Mouse (Mus musculus): Measurements from ENCODE around the gene Sfxn5.

Sfxn5 gene

DNA sequence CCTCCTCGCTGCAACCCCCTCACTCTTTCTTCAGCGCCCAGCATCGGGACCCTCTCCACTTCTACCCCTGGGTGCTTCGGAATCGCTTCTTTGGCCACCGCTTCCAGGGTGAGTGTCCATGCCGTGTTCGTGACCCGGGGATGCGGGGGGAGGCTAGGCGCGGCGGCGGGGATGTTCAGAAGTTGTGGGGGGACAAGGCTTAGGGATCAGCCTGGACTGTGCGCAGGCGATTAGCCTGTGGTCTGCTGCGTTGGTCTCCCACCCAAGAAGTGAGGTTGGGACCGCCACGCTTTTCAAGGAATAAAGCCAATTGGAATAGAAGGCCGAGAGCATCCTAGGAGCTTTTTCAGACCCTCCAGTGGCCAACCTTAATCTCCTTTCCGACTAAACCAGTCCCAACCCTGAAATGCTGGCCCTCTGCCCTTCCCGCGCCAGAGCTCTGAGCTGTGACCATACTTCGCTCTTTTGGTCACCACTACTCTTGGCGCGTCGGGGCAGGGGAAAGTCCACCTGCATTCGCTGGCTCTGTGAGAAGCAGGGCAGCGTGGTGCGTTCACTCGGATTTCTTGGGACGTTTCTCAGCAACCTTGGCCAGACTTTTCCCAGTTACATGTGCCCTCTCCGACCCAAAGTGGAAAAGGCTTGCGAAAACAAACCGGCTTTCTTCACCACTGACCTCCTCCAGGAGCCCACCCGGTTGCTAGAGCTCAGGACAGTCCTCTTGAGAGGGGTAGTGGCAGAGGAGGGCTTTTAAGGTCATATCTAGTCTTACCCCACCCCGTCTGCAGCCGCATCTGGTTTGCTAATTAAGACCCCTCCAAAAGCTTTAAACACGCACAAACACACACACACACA lies 144.7 kb downstream of the Sfxn5 start:
- peak; percentile 89 for DNase-seq

DNA sequence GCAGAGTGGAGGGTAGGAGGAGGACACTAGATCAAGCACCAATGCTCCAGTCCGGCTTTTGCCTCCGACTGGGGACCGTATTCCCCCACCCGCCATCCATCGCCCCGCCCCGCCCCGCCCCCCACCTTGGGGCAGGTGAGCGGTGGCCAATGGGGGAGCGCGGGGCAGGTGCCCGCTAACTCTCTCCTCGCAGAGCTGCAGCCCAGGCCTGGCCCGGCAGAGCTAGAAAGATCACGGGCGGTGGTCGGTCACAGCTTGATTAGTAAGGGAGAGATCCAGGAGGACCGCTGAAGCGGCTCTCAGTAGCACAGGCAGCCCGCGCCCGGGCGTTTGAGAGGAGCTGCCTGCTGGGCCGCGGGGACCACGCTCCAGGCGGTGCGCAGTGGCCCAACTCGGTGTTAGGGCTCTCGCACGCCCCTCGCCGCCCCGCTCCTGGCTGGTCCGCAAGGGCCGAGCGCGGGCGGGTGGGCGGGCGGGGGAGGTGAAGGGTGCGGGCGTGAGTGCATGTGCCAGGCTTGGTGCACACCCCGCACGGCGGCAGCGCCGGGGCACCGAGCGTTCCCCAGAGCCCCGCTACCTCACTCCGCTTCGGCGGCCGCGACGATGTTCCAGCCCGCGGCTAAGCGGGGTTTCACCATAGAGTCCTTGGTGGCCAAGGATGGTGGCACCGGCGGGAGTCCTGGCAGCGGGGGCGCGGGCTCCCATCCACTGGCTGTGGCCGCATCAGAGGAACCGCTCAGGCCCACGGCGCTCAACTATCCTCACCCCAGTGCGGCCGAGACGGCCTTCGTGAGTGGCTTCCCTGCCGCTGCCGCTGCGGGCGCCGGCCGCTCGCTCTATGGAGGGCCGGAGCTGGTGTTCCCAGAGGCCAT lies 145.6 kb downstream of the Sfxn5 start, which contains the start of gene Emx1:
Gene Emx1, plus strand, starts transcription at position 99 of the 872 bp plus-strand sequence.
- DNase-seq, result peak; percentile 91

- DNase-seq, result no peak
Measured at GRCm38 (mm10) chr6:85186744-85187059, 146.5 kb downstream of the Sfxn5 start.

GRCm38 (mm10) chr6:85186033-85186743 lies 147.0 kb downstream of the Sfxn5 start:
- DNase-seq, result peak; percentile 80

GRCm38 (mm10) chr6:85183951-85184350 lies 149.3 kb downstream of the Sfxn5 start:
- no peak for DNase-seq

GRCm38 (mm10) chr6:85180036-85180435 lies 153.2 kb downstream of the Sfxn5 start:
- DNase-seq, result peak; percentile 90

GRCm38 (mm10) chr6:85179569-85179968 lies 153.7 kb downstream of the Sfxn5 start:
- peak; percentile 71 for DNase-seq

GRCm38 (mm10) chr6:85165440-85165921 lies 167.7 kb downstream of the Sfxn5 start:
- DNase-seq, result no peak

Measured in kidney, adult 9 months (tissue).